In genomic region chr1:64215646-64216045, GRCm38 (mm10) we compare ENCODE assay signal across 24 mouse cellular contexts.
"Had no signal": no experiment of that assay in that cellular context is flagged by ENCODE, and none has a peak within 500 bp of the region (broad histone marks: within the 10 kb centered on the region; RNA-seq: fewer than 3 reads in every experiment).

No protein-coding gene starts in this region.

- H3K9ac ChIP-seq: heart, embryonic 13.5 days; heart, embryonic 15.5 days; hindbrain, embryonic 13.5 days; hindbrain, embryonic 15.5 days; kidney, embryonic 15.5 days; limb, embryonic 13.5 days; limb, embryonic 15.5 days; liver, embryonic 12.5 days; liver, embryonic 14.5 days had no signal

- H3K36me3 ChIP-seq: heart, embryonic 13.5 days; heart, embryonic 15.5 days; hindbrain, embryonic 13.5 days; hindbrain, embryonic 15.5 days; kidney, embryonic 15.5 days; limb, embryonic 13.5 days; limb, embryonic 15.5 days; liver, embryonic 12.5 days had no signal

- H3K4me1 ChIP-seq: heart, embryonic 15.5 days; kidney, embryonic 15.5 days; limb, embryonic 15.5 days; liver, embryonic 12.5 days had no signal

- H3K27ac ChIP-seq: heart, embryonic 13.5 days; heart, embryonic 15.5 days; hindbrain, embryonic 13.5 days; hindbrain, embryonic 15.5 days; hindbrain, postnatal 0 days; kidney, embryonic 15.5 days; kidney, postnatal 0 days; limb, embryonic 13.5 days; limb, embryonic 15.5 days; liver, embryonic 12.5 days; liver, embryonic 14.5 days had no signal

- H3K27me3 ChIP-seq: heart, embryonic 13.5 days; heart, embryonic 15.5 days; hindbrain, embryonic 13.5 days; hindbrain, embryonic 15.5 days; kidney, embryonic 15.5 days; limb, embryonic 13.5 days; limb, embryonic 15.5 days; liver, embryonic 12.5 days had no signal

- H3K4me3 ChIP-seq: heart, embryonic 13.5 days; heart, embryonic 15.5 days; hindbrain, embryonic 13.5 days; hindbrain, embryonic 15.5 days; kidney, embryonic 15.5 days; limb, embryonic 13.5 days; limb, embryonic 15.5 days; liver, embryonic 12.5 days had no signal

- DNase-seq: gastrocnemius, postnatal 14 days; gastrocnemius, postnatal 36 days; heart, adult 18-20 months; heart, postnatal 14 days; heart, postnatal 36 days; kidney, adult 11 months; kidney, adult 2 months; kidney, adult 9 months; kidney, postnatal 14 days; kidney, postnatal 36 days; layer of hippocampus, adult 9-11 months; layer of hippocampus, postnatal 36 days; left cerebral cortex, postnatal 4 days had no signal
